ENCODE assay signal across 22 mouse cellular contexts in genomic region chr19:57881927-57882326, GRCm38 (mm10).
DNase-seq lines count a peak whose midpoint lies in the region; ATAC-seq and TF ChIP-seq lines count a peak whose summit lies in the region.
"Had no signal": no experiment of that assay in that cellular context is flagged by ENCODE, and none has a peak within 500 bp of the region (broad histone marks: within the 10 kb centered on the region; RNA-seq: fewer than 3 reads in every experiment).

No protein-coding gene starts in this region.

- WGBS in liver, postnatal 0 days (ENCODE audit: insufficient replicate concordance) = 80% methylated on average over 7 of the region's 7 CpGs
- WGBS in liver, embryonic 16.5 days (ENCODE audit: insufficient replicate concordance) = 73% methylated on average over 7 of the region's 7 CpGs
- WGBS in forebrain, embryonic 12.5 days = 90% methylated on average over 7 of the region's 7 CpGs
- WGBS in hindbrain, embryonic 13.5 days = 92% methylated on average over 7 of the region's 7 CpGs

- peak; percentile 14 for DNase-seq in liver
- DNase-seq in liver, postnatal 0 days = no peak
- DNase-seq in G1E (ENCODE audit: low spot score) = peak; percentile 4
- DNase-seq in c-Kit-negative CD71-positive TER-119-positive erythroid progenitor cells, embryonic 14.5 days (ENCODE audit: low read depth, low spot score) = peak; percentile 58
- no peak for DNase-seq in frontal cortex, postnatal 14 days (ENCODE audit: low spot score in 2 of 2)
- DNase-seq: adrenal gland, postnatal 25 days; cerebellum, adult 8-10 months; gastrocnemius, postnatal 25 days; kidney, adult 8-10 months; kidney, postnatal 14 days; left cerebral cortex, postnatal 4 days; lung, adult 18-20 months; lung, postnatal 14 days; right cerebral cortex, postnatal 14 days; spleen, adult 18-20 months; thymus, adult 2 months had no signal

- H3K9me3 ChIP-seq in liver, postnatal 0 days (ENCODE audit: low read length) = no peaks in the 10 kb centered on the region
- peaks cover 15% of the 10 kb centered on the region for H3K9me3 ChIP-seq in G1E (replicated peaks)
- H3K9me3 ChIP-seq in liver, embryonic 16.5 days (replicated peaks; ENCODE audit: control insufficient read depth, low read length) = no peaks in the 10 kb centered on the region
- no peaks in the 10 kb centered on the region for H3K9me3 ChIP-seq in forebrain, embryonic 12.5 days
- H3K9me3 ChIP-seq in hindbrain, embryonic 13.5 days = no peaks in the 10 kb centered on the region
- H3K9me3 ChIP-seq: heart, embryonic 10.5 days had no signal

- no peak for TF ChIP-seq EP300 in liver, postnatal 0 days (IDR thresholded peaks at IDR 0.05; ENCODE audit: low read depth)

- no peaks in the 10 kb centered on the region for H3K27me3 ChIP-seq in liver, postnatal 0 days (ENCODE audit: insufficient read depth, low read length)
- H3K27me3 ChIP-seq in G1E (ENCODE audit: insufficient read depth, low read length) = no peaks in the 10 kb centered on the region
- H3K27me3 ChIP-seq in liver, embryonic 16.5 days (ENCODE audit: control insufficient read depth, insufficient read depth, low read depth, low read length) = no peaks in the 10 kb centered on the region
- no peaks in the 10 kb centered on the region for H3K27me3 ChIP-seq in forebrain, embryonic 12.5 days
- no peaks in the 10 kb centered on the region for H3K27me3 ChIP-seq in hindbrain, embryonic 13.5 days

- no peak overlapping the region for H3K4me2 ChIP-seq in liver, postnatal 0 days (ENCODE audit: low read depth, low read length)
- no peak overlapping the region for H3K4me2 ChIP-seq in liver, embryonic 16.5 days (ENCODE audit: low read depth, low read length)
- H3K4me2 ChIP-seq in forebrain, embryonic 12.5 days = no peak overlapping the region
- H3K4me2 ChIP-seq in hindbrain, embryonic 13.5 days = no peak overlapping the region

- no peak overlapping the region for H3K9ac ChIP-seq in liver, postnatal 0 days (replicated peaks)
- no peak overlapping the region for H3K9ac ChIP-seq in liver, embryonic 16.5 days (ENCODE audit: low read depth, low read length)
- H3K9ac ChIP-seq in forebrain, embryonic 12.5 days = no peak overlapping the region
- no peak overlapping the region for H3K9ac ChIP-seq in hindbrain, embryonic 13.5 days

- ATAC-seq in liver, postnatal 0 days = no peak
- ATAC-seq in G1E (ENCODE audit: extremely low read depth, insufficient number of reproducible peaks, low FRiP score, poor library complexity, severe bottlenecking) = peak; percentile 47
- peak; percentile 37; the same call in 1 of the 2 replicates for ATAC-seq in liver, embryonic 16.5 days (ENCODE audit: low read depth)
- ATAC-seq in forebrain, embryonic 12.5 days (ENCODE audit: low FRiP score) = no peak
- ATAC-seq in hindbrain, embryonic 13.5 days (ENCODE audit: low FRiP score) = no peak
- ATAC-seq: forebrain, embryonic 14.5 days had no signal

- no peak overlapping the region for H3K4me3 ChIP-seq in liver, postnatal 0 days (ENCODE audit: low read depth, low read length)
- H3K4me3 ChIP-seq in G1E (ENCODE audit: low read depth, low read length) = no peak overlapping the region
- H3K4me3 ChIP-seq in liver, embryonic 16.5 days (ENCODE audit: low read depth, low read length) = no peak overlapping the region
- H3K4me3 ChIP-seq in forebrain, embryonic 12.5 days (replicated peaks) = no peak overlapping the region
- H3K4me3 ChIP-seq in hindbrain, embryonic 13.5 days = no peak overlapping the region
- H3K4me3 ChIP-seq: heart, embryonic 10.5 days; layer of hippocampus, adult 2 months had no signal

- no peak overlapping the region for H3K27ac ChIP-seq in liver, postnatal 0 days (ENCODE audit: low read depth)
- H3K27ac ChIP-seq in liver, embryonic 16.5 days (ENCODE audit: low read length) = no peak overlapping the region
- no peak overlapping the region for H3K27ac ChIP-seq in forebrain, embryonic 12.5 days
- no peak overlapping the region for H3K27ac ChIP-seq in hindbrain, embryonic 13.5 days
- H3K27ac ChIP-seq: heart, embryonic 10.5 days; layer of hippocampus, adult 2 months had no signal

- no peaks in the 10 kb centered on the region for H3K36me3 ChIP-seq in liver, postnatal 0 days (replicated peaks; ENCODE audit: insufficient read depth, low read length)
- no peaks in the 10 kb centered on the region for H3K36me3 ChIP-seq in G1E (replicated peaks)
- no peaks in the 10 kb centered on the region for H3K36me3 ChIP-seq in liver, embryonic 16.5 days (ENCODE audit: control insufficient read depth, insufficient read depth)
- no peaks in the 10 kb centered on the region for H3K36me3 ChIP-seq in forebrain, embryonic 12.5 days (replicated peaks)
- no peaks in the 10 kb centered on the region for H3K36me3 ChIP-seq in hindbrain, embryonic 13.5 days
- H3K36me3 ChIP-seq: heart, embryonic 10.5 days had no signal

- no peaks in the 10 kb centered on the region for H3K4me1 ChIP-seq in liver, postnatal 0 days (ENCODE audit: insufficient read depth)
- peaks cover 13% of the 10 kb centered on the region for H3K4me1 ChIP-seq in G1E (ENCODE audit: insufficient read depth, low read depth, low read length)
- no peaks in the 10 kb centered on the region for H3K4me1 ChIP-seq in liver, embryonic 16.5 days (ENCODE audit: control insufficient read depth, low read depth, low read length)
- H3K4me1 ChIP-seq in forebrain, embryonic 12.5 days = 0 out of 2 replicates have a peak, but pooled peaks cover 3% of the 10 kb centered on the region
- H3K4me1 ChIP-seq in hindbrain, embryonic 13.5 days (replicated peaks) = no peaks in the 10 kb centered on the region
- H3K4me1 ChIP-seq: heart, embryonic 10.5 days had no signal

- no peak for TF ChIP-seq CTCF in liver, postnatal 0 days (IDR thresholded peaks at IDR 0.05; ENCODE audit: low read depth)
- TF ChIP-seq CTCF in G1E (IDR thresholded peaks at IDR 0.05; ENCODE audit: low read depth, low read length) = no peak

Comparison
In these comparisons a context has a peak if more than half of its experiments do, and no peak if none do; other contexts are left out.
1. DNase-seq: peak in liver (single experiment), G1E (single experiment) and c-Kit-negative CD71-positive TER-119-positive erythroid progenitor cells, embryonic 14.5 days (single experiment); none in liver, postnatal 0 days (single experiment) and frontal cortex, postnatal 14 days (0 of 2).
2. ATAC-seq: peak in G1E (single experiment) and liver, embryonic 16.5 days (single experiment); none in liver, postnatal 0 days (single experiment), forebrain, embryonic 12.5 days (single experiment) and hindbrain, embryonic 13.5 days (single experiment).